Mouse (Mus musculus) heart, postnatal 36 days (tissue): Measurements from ENCODE around the gene Trim29. TPM values are rescaled to one million over a fixed set of nuclear protein-coding genes. Genes with fewer than 3 reads are reported as not detected.

ENCODE experiments used
- DNase-seq, 2 experiments: peaks; one replicate each; pipeline ENCODE4 v3.0.0; 2021 to 2022
- intact Hi-C: fragments of 180-260 bp; cut with DNase I; formaldehyde crosslinking; loops from one replicate; pipeline ENCODE4 v1.15.1; 2025
- total RNA-seq, 2 experiments: library from RNA; stranded (reverse); gene quantifications; 2 replicates each; pipeline ENCODE4 v1.2.3; 2021

Trim29 gene
- total RNA-seq, 2 experiments from 2014 or later: 0.11 TPM; not detected in 1

GRCm38 (mm10) chr9:43309087-43309872, 1.4 kb upstream of the Trim29 start:
- DNase-seq: no peak
- intact Hi-C loops: no loop called here

- intact Hi-C loops: no loop called here
- DNase-seq: no peak
These were observed 1.5 kb downstream of the Trim29 start for GRCm38 (mm10) chr9:43312190-43312589.

GRCm38 (mm10) chr9:43313805-43314204, 3.2 kb downstream of the Trim29 start:
- DNase-seq: no peak
- intact Hi-C loops: no loop called here

- intact Hi-C loops: no loop called here
- no peak for DNase-seq
These were observed 4.8 kb downstream of the Trim29 start for GRCm38 (mm10) chr9:43315320-43315950.

GRCm38 (mm10) chr9:43316466-43316865, 5.8 kb downstream of the Trim29 start:
- no peak for DNase-seq
- intact Hi-C loops: no loop called here

- no peak for DNase-seq
- intact Hi-C loops: no loop called here
These were observed 8.0 kb downstream of the Trim29 start for GRCm38 (mm10) chr9:43318661-43319060.

GRCm38 (mm10) chr9:43321951-43322350, 11.3 kb downstream of the Trim29 start:
- intact Hi-C loops: no loop called here
- no peak for DNase-seq

- DNase-seq: no peak
- intact Hi-C loops: no loop called here
These were observed 12.0 kb downstream of the Trim29 start for GRCm38 (mm10) chr9:43322666-43323065.

- intact Hi-C loops: no loop called here
- DNase-seq: peak; percentile 28
These were observed 14.8 kb downstream of the Trim29 start for GRCm38 (mm10) chr9:43325486-43325885.

- no peak for DNase-seq
- intact Hi-C loops: no loop called here
These were observed 15.5 kb downstream of the Trim29 start for GRCm38 (mm10) chr9:43326015-43326631.

GRCm38 (mm10) chr9:43327182-43328129, 16.8 kb downstream of the Trim29 start:
- intact Hi-C loops: no loop called here
- DNase-seq: no peak

- peak in 1 of 2 experiments; percentile 18 for DNase-seq
- intact Hi-C loops: no loop called here
These were observed 19.8 kb downstream of the Trim29 start for GRCm38 (mm10) chr9:43330426-43330825.

GRCm38 (mm10) chr9:43331476-43332471, 21.1 kb downstream of the Trim29 start:
- peak; percentile 77 to 78 for DNase-seq
- intact Hi-C loops: no loop called here

- intact Hi-C loops: no loop called here
- DNase-seq: no peak
These were observed 23.8 kb downstream of the Trim29 start for GRCm38 (mm10) chr9:43334476-43334875.

GRCm38 (mm10) chr9:43337636-43338035, 27.0 kb downstream of the Trim29 start:
- no peak for DNase-seq
- intact Hi-C loops: loop anchor here (5.0 kb wide), 2 partner anchors 490 to 510 kb away; no protein-coding TSS in a partner anchor

GRCm38 (mm10) chr9:43338067-43338466, 27.4 kb downstream of the Trim29 start:
- DNase-seq: no peak
- intact Hi-C loops: loop anchor here (5.0 kb wide), 2 partner anchors 489 to 509 kb away; no protein-coding TSS in a partner anchor

GRCm38 (mm10) chr9:43339614-43340020, 29.0 kb downstream of the Trim29 start:
- peak; percentile 75 to 85 for DNase-seq
- intact Hi-C loops: loop anchor here (1.0 to 5.0 kb wide), 6 partner anchors 152 to 632 kb away; no protein-coding TSS in a partner anchor

- no peak for DNase-seq
- intact Hi-C loops: no loop called here
These were observed 39.4 kb downstream of the Trim29 start for GRCm38 (mm10) chr9:43350089-43350488.

- intact Hi-C loops: no loop called here
- DNase-seq: no peak
These were observed 40.4 kb downstream of the Trim29 start for GRCm38 (mm10) chr9:43351015-43351414.
